Mouse (Mus musculus) forebrain, embryonic 10.5 days (tissue): ENCODE data around the gene Gm40193. TPM values are rescaled to one million over a fixed set of nuclear protein-coding genes. Genes with fewer than 3 reads are reported as not detected.

Source experiments
- DNase-seq: peaks from one replicate; pipeline ENCODE4 v3.0.0-alpha.2; 2017; ENCODE audit warnings: low spot score; ENCODE audit errors: extremely low spot score
- H3K27ac ChIP-seq: fragments of 300-500 bp; sonication (generic); 2 replicates; pipeline ENCODE4 v1.5.1; 2016; ENCODE audit warnings: mild to moderate bottlenecking
- H3K27me3 ChIP-seq: fragments of 300-500 bp; sonication (generic); 2 replicates; pipeline ENCODE4 v1.6.1; 2016; ENCODE audit warnings: mild to moderate bottlenecking; ENCODE audit not compliant: poor library complexity, severe bottlenecking
- H3K36me3 ChIP-seq: fragments of 300-500 bp; sonication (generic); replicated peaks from 2 replicates; pipeline ENCODE4 v1.6.1; 2016; ENCODE audit warnings: mild to moderate bottlenecking, moderate library complexity
- H3K4me1 ChIP-seq: fragments of 300-500 bp; sonication (generic); 2 replicates; pipeline ENCODE4 v1.6.1; 2016
- H3K4me3 ChIP-seq: fragments of 300-500 bp; sonication (generic); 2 replicates; pipeline ENCODE4 v1.5.1; 2016; ENCODE audit warnings: mild to moderate bottlenecking, moderate library complexity
- H3K9me3 ChIP-seq: fragments of 300-500 bp; sonication (generic); 2 replicates; pipeline ENCODE4 v1.6.1; 2016; ENCODE audit warnings: mild to moderate bottlenecking, moderate library complexity
- WGBS: fragments of 180-500 bp; shearing (Covaris S2); methylation state at CpG from one replicate; pipeline ENCODE4 v1.1.7; 2016; 5-methylcytosine and 5-hydroxymethylcytosine counted together
- polyA plus RNA-seq: library from polyadenylated mRNA; unstranded; fragments of >200 nt; fragmentation: Nextera tagmentation; extraction: Ambion mirVana; gene quantifications from 2 replicates; pipeline ENCODE4 v1.2.1, GENCODE M21; 2016

Gm40193 gene
- polyA plus RNA-seq, 1 experiment from 2014 or later: not detected

- H3K27ac ChIP-seq: peak overlapping the region; percentile 96
- peaks cover 16% of the 10 kb centered on the region for H3K36me3 ChIP-seq
- DNase-seq: peak; percentile 58
- H3K4me3 ChIP-seq: peak overlapping the region; percentile 94
- H3K9me3 ChIP-seq: no peaks in the 10 kb centered on the region
- H3K27me3 ChIP-seq: no peaks in the 10 kb centered on the region
- WGBS: 4% methylated on average over 25 of the region's 25 CpGs
- H3K4me1 ChIP-seq: peaks cover 46% of the 10 kb centered on the region
Observed at GRCm38 (mm10) chr11:70563470-70564275, 30.9 kb upstream of the Gm40193 start.

DNA sequence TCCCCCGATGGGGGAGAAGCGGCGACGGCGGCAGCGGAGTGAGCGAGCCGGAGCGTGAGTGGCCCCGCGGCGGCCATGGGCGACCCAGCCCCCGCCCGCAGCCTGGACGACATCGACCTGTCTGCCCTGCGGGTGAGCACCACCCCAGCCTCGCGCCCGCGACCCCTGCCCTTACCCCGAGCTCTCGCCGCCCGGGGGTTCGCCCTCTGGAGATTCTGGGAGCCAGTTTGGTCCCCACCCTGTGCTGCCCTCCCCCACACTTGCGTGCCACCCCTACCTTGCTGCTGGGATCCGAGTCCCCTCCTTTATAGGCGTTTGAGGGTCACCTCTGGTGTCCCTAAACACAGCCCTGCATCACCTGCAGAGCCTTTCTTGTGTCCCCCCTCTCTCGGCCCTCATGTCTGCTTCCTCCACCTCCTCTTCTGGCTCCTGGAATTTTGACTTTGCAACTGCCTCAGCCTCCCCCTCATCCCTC, 30.3 kb upstream of the Gm40193 start:
- under 1% methylated on average over 31 of the region's 31 CpGs for WGBS
- peak overlapping the region; percentile 96 for H3K27ac ChIP-seq
- peak overlapping the region; percentile 94 for H3K4me3 ChIP-seq
- no peak for DNase-seq
- H3K4me1 ChIP-seq: peaks cover 46% of the 10 kb centered on the region
- no peaks in the 10 kb centered on the region for H3K27me3 ChIP-seq
- peaks cover 10% of the 10 kb centered on the region for H3K36me3 ChIP-seq
- H3K9me3 ChIP-seq: no peaks in the 10 kb centered on the region

DNA sequence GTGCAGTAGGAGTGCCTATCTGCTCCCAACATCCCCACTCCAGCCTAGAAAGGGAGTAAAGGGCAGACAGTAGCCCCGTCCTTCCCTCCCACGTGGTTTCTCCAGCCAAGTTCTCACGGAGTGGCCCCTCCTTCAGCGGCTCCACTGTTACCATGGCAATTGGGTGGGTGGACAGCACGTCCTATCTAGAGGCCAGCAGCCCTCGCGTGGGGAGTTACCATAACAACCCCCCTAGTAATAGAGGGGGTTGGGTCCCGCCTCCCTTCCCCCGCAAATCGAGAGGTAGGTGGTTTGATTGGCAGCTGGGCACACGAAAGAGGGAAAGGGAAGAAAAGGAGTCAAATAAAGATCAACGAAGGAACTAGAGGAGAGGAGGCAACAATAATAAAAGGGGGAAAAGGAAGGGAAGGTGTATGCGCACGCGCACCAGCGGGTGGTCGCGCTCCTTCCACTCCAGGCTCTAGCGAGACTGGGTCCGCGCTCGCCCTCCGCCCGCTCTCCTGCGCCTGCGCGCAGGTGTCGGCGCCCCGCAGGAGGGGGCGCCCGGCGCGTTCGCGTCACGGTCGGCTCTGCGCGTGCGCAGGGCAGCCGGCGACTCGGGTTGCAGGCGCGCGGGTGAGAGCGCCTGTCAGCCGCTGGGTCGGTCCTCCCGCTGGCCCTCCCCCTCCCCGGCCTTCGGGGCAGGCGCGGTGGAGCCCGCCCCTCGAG, 29.7 kb upstream of the Gm40193 start, which contains the start of gene Mink1:
Gene Mink1, plus strand, starts transcription at position 595 of the 708 bp plus-strand sequence.
- WGBS: under 1% methylated on average over 56 of the region's 57 CpGs

DNA sequence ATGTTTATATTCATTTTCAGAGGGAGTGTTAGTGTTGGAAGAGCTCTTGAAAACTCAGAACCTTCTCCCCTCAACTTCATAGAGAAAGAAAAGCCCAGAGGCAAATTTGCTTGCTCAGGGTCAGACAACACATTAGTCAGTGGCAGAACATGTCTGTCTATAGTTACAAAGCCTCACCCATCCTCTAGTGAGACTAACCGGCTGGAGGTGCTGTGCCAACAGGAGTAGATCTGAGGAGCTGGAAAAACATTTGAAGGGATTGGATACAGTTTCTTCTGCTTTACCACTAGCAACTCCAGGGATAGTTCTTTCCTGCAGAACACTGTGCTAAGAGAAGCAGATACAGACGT, 29.2 kb upstream of the Gm40193 start:
- 5% methylated on average over 2 of the region's 2 CpGs for WGBS
- Histone ChIP-seq H3K36me3 (peaks cover 4% of the 10 kb centered on the region; the same call in 1 of the 2 replicates), H3K27ac (peak overlapping the region; percentile 96), H3K9me3 (no peaks in the 10 kb centered on the region), H3K27me3 (no peaks in the 10 kb centered on the region), H3K4me1 (peaks cover 46% of the 10 kb centered on the region), H3K4me3 (peak overlapping the region; percentile 94)
- DNase-seq: no peak

More for the DNA sequence above, 29.7 kb upstream of the Gm40193 start, which contains the start of gene Mink1:
- peak; percentile 87 for DNase-seq
- Histone ChIP-seq H3K4me1 (peaks cover 46% of the 10 kb centered on the region), H3K36me3 (peaks cover 7% of the 10 kb centered on the region; the same call in 1 of the 2 replicates), H3K4me3 (peak within 1 kb of the TSS; percentile 94), H3K27ac (peak within 1 kb of the TSS; percentile 96), H3K9me3 (no peaks in the 10 kb centered on the region), H3K27me3 (no peaks in the 10 kb centered on the region)

DNA sequence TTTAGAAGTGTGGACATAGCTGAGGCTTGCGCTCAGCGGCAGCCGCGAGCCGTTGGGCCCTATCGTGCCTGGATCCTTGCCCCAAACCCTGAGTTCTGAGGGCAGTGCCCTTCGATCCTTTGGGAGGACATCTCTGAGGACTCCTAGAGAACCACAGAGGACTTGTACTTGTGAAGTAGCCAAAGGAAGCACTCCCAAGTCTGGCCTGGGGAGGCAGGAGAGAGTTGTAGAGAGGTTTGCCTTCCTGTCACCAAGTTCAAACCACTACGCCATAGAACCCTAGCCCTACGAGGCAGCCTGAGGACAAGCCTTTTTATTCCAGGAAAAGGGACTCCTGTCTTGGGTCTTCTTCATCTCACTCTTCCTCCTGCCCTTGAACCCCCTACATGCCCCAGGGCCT, 24.8 kb upstream of the Gm40193 start:
- no peak for DNase-seq
- Histone ChIP-seq H3K27ac (no peak overlapping the region), H3K4me3 (no peak overlapping the region), H3K27me3 (peaks cover 13% of the 10 kb centered on the region), H3K4me1 (peaks cover 18% of the 10 kb centered on the region), H3K36me3 (no peaks in the 10 kb centered on the region), H3K9me3 (no peaks in the 10 kb centered on the region)
- 92% methylated on average over 9 of the region's 9 CpGs for WGBS

GRCm38 (mm10) chr11:70553940-70554339, 21.2 kb upstream of the Gm40193 start:
- no peaks in the 10 kb centered on the region for H3K9me3 ChIP-seq
- H3K27me3 ChIP-seq: peaks cover 19% of the 10 kb centered on the region
- H3K4me3 ChIP-seq: no peak overlapping the region
- H3K27ac ChIP-seq: 0 out of 2 replicates have a peak overlapping the region, but pooled peaks have one; percentile 11
- H3K4me1 ChIP-seq: peaks cover 9% of the 10 kb centered on the region
- no peaks in the 10 kb centered on the region for H3K36me3 ChIP-seq
- DNase-seq: no peak
- WGBS: 40% methylated on average over 7 of the region's 7 CpGs

GRCm38 (mm10) chr11:70551526-70551925, 18.8 kb upstream of the Gm40193 start:
- H3K4me1 ChIP-seq: peaks cover 9% of the 10 kb centered on the region
- H3K36me3 ChIP-seq: no peaks in the 10 kb centered on the region
- DNase-seq: no peak
- H3K4me3 ChIP-seq: no peak overlapping the region
- no peaks in the 10 kb centered on the region for H3K9me3 ChIP-seq
- WGBS: 91% methylated on average over 8 of the region's 8 CpGs
- peaks cover 19% of the 10 kb centered on the region for H3K27me3 ChIP-seq
- H3K27ac ChIP-seq: no peak overlapping the region

DNA sequence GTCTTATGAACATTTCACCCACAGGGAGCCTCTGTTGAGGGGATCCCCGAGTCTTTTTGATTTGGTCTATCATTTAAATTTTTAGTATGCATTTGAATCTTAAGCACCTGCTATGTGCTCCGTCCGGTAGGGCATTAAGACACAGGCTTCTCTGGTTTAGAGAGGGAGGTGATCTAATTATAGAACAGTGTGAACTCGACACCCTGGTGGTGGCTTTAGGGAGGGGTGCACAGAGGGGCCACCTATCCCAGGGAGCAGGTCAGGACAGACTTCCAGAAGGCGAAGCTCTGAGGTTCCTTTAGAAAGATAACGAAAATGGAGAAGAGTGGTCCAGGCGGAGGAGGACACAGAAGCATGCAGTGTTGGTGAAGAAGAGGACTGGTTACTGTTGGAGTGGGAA, 11.8 kb upstream of the Gm40193 start:
- WGBS: 72% methylated on average over 7 of the region's 7 CpGs
- H3K36me3 ChIP-seq: no peaks in the 10 kb centered on the region
- H3K4me1 ChIP-seq: peaks cover 13% of the 10 kb centered on the region
- no peak overlapping the region for H3K27ac ChIP-seq
- H3K9me3 ChIP-seq: no peaks in the 10 kb centered on the region
- H3K27me3 ChIP-seq: peaks cover 32% of the 10 kb centered on the region
- no peak for DNase-seq
- H3K4me3 ChIP-seq: no peak overlapping the region

- Histone ChIP-seq H3K4me3 (no peak overlapping the region), H3K36me3 (no peaks in the 10 kb centered on the region), H3K27ac (no peak overlapping the region), H3K9me3 (no peaks in the 10 kb centered on the region), H3K4me1 (peaks cover 16% of the 10 kb centered on the region), H3K27me3 (peaks cover 41% of the 10 kb centered on the region)
- 76% methylated on average over 5 of the region's 5 CpGs for WGBS
- DNase-seq: no peak
Observed at GRCm38 (mm10) chr11:70541415-70541814, 8.7 kb upstream of the Gm40193 start.

DNA sequence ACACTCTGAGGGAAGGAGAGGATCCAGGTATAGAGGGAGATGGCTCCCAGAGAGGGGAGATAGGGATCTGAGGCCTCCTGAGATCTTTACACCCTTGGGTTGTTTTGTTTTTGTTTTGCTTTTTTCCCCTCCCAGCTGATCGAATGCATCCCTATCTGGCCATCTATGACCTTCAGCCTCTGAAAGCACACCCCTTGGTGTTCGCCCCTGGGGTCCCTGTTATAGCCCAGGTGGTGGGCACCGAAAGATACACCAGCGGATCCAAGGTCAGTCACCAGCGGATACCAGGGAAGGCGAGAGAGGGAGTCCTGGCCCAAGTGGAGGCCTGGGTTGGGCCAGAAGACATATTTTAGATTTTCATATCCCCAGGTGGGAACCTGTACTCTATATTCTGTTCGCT, 8.2 kb upstream of the Gm40193 start:
- peaks cover 16% of the 10 kb centered on the region for H3K4me1 ChIP-seq
- H3K27ac ChIP-seq: no peak overlapping the region

DNA sequence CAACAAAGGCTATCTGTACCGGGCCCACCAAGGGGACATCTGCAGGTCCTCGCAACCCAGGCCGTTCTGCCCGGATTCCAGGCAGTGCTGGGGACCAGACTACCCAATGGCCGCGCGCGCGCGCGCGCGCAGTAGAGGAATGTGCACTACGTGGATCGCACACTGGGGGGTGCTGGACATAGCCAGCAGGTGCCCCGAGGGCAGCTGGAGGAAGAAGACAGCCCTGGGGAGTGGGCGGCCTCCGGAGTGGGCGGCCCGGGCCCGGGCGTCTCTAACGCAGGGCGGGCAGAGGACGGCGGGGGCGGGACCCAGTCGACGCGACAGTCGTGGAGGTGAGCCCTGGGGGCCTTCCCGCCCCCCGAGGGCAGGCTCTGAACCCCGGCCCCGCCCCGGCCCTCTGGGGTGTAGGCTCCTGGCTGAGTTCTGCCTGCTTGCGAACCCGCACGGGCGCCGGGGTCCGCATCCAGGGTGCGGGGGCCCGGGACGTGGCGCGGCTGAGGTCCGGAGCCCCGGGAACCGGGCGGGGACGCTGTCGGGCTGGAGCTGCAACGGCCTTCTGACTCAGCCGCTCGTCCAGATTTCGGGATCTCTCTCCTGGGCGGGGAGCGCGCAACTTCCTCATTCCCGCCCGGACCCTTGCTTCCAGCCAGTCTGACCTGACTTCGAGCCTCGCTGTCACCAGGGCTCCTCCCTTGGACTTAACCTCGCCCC, 7.3 kb upstream of the Gm40193 start, which contains the start of gene Pld2:
Gene Pld2, plus strand, starts transcription at position 188 of the 711 bp plus-strand sequence.
- Histone ChIP-seq H3K27ac (peak within 1 kb of the TSS; percentile 84), H3K4me1 (peaks cover 16% of the 10 kb centered on the region), H3K36me3 (no peaks in the 10 kb centered on the region), H3K27me3 (peaks cover 41% of the 10 kb centered on the region), H3K9me3 (no peaks in the 10 kb centered on the region), H3K4me3 (peak within 1 kb of the TSS; percentile 71)
- DNase-seq: peak; percentile 85
- under 1% methylated on average over 64 of the region's 65 CpGs for WGBS

More for the DNA sequence above, 8.2 kb upstream of the Gm40193 start:
- peaks cover 41% of the 10 kb centered on the region for H3K27me3 ChIP-seq
- WGBS: 91% methylated on average over 7 of the region's 7 CpGs
- DNase-seq: no peak
- no peaks in the 10 kb centered on the region for H3K36me3 ChIP-seq
- no peaks in the 10 kb centered on the region for H3K9me3 ChIP-seq
- H3K4me3 ChIP-seq: peak overlapping the region; percentile 71

DNA sequence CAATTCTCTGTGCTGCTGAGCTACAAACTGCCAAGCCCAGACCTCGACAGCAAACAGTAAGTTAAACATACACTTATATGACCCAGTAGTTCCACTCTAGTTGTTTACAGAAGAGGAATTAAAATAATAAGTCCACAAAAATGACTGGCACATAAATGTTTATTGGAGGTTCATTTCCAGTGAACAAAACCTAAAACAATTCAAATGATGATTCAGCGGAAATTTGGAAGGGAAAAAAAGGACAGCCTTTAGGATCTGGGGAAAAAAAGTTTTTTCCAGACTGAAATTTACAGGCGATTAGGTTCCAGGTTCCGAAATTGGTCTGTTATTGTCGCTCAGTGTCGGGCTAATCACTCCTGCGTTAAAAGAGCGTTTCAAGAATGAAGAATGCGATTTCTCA, 6.7 kb upstream of the Gm40193 start:
- no peak for DNase-seq
- H3K27ac ChIP-seq: peak overlapping the region; percentile 84
- 24% methylated on average over 9 of the region's 9 CpGs for WGBS
- peak overlapping the region; percentile 71 for H3K4me3 ChIP-seq
- no peaks in the 10 kb centered on the region for H3K36me3 ChIP-seq
- no peaks in the 10 kb centered on the region for H3K9me3 ChIP-seq
- peaks cover 16% of the 10 kb centered on the region for H3K4me1 ChIP-seq
- H3K27me3 ChIP-seq: peaks cover 41% of the 10 kb centered on the region
